Mouse (Mus musculus): Measurements from ENCODE around the gene Thrap3.

- TF ChIP-seq CTCF (IDR thresholded peaks at IDR 0.05; ENCODE audit: low read depth, low read length) = peak; percentile 84
- TF ChIP-seq POLR2A (IDR thresholded peaks at IDR 0.05; ENCODE audit: extremely low read depth, insufficient read depth, low read length) = no peak
Measured at GRCm38 (mm10) chr4:126181170-126181957, 21.2 kb downstream of the Thrap3 start.
